Mouse (Mus musculus): ENCODE measurements around the gene Dohh.

DNA sequence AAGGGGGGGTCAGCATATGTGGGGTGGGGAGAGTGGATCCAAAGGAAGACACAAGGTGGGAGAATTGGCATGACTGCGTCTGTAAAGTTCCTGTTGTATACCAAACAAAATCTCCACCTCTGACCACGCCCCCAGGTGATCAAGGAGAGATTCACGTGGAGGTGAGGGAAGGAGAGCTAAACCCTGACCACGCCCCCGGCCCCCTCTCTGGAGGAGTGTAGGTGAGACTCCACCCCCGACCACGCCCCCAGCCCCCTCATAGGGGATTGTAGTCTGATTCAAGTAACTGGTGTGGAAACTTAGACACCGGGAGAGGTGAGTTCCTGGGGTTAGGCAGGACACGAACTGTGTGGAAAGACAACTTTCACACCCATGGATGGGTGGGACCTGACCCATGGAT is 19.9 kb downstream of the Dohh start:
- TF ChIP-seq CTCF (IDR thresholded peaks at IDR 0.05; ENCODE audit: control insufficient read depth, insufficient read depth, low read length) (no peak), POLR2A (IDR thresholded peaks at IDR 0.05; ENCODE audit: borderline replicate concordance, control insufficient read depth, low read depth, low read length) (no peak)

All from bone marrow, adult 2 months (tissue).